Mouse (Mus musculus) forebrain, embryonic 15.5 days (tissue): ENCODE measurements around the gene Miga1. TPM values are rescaled to one million over a fixed set of nuclear protein-coding genes. Genes with fewer than 3 reads are reported as not detected.

Experiments used
- ATAC-seq: fragments of 200-750 bp; cut with Nextera tagmentation; replicated peaks from 2 replicates; pipeline ENCODE4 v1.8.0; 2017; ENCODE audit warnings: mild to moderate bottlenecking, moderate TSS enrichment, moderate library complexity
- H3K27ac ChIP-seq: fragments of 300-500 bp; sonication (generic); replicated peaks from 2 replicates; pipeline ENCODE4 v1.5.1; 2015; ENCODE audit warnings: mild to moderate bottlenecking, inconsistent platforms
- H3K27me3 ChIP-seq: fragments of 300-500 bp; sonication (generic); 2 replicates; pipeline ENCODE4 v1.6.1; 2015; ENCODE audit warnings: inconsistent platforms
- H3K36me3 ChIP-seq: fragments of 300-500 bp; sonication (generic); 2 replicates; pipeline ENCODE4 v1.6.1; 2015; ENCODE audit warnings: mild to moderate bottlenecking, inconsistent platforms
- H3K4me1 ChIP-seq: fragments of 300-500 bp; sonication (generic); 2 replicates; pipeline ENCODE4 v1.6.1; 2015; ENCODE audit warnings: inconsistent platforms
- H3K4me2 ChIP-seq: fragments of 300-500 bp; sonication (generic); replicated peaks from 2 replicates; pipeline ENCODE4 v1.6.1; 2015; ENCODE audit warnings: mild to moderate bottlenecking, inconsistent platforms
- H3K4me3 ChIP-seq: fragments of 300-500 bp; sonication (generic); 2 replicates; pipeline ENCODE4 v1.5.1; 2015; ENCODE audit warnings: mild to moderate bottlenecking, inconsistent platforms
- H3K9ac ChIP-seq: fragments of 300-500 bp; sonication (generic); replicated peaks from 2 replicates; pipeline ENCODE4 v1.6.1; 2015; ENCODE audit warnings: mild to moderate bottlenecking, inconsistent platforms
- H3K9me3 ChIP-seq: fragments of 300-500 bp; sonication (generic); 2 replicates; pipeline ENCODE4 v1.6.1; 2016; ENCODE audit warnings: inconsistent platforms
- WGBS: fragments of 180-500 bp; shearing (Covaris S2); methylation state at CpG from one replicate; pipeline ENCODE4 v1.1.7; 2015; ENCODE audit warnings: mixed read lengths; 5-methylcytosine and 5-hydroxymethylcytosine counted together
- polyA plus RNA-seq: library from polyadenylated mRNA; unstranded; fragments of >200 nt; fragmentation: Nextera tagmentation; extraction: Ambion mirVana; gene quantifications from 2 replicates; pipeline ENCODE4 v1.2.1, GENCODE M21; 2015

Miga1 gene
- polyA plus RNA-seq, 1 experiment from 2014 or later, result 26.5 TPM

DNA sequence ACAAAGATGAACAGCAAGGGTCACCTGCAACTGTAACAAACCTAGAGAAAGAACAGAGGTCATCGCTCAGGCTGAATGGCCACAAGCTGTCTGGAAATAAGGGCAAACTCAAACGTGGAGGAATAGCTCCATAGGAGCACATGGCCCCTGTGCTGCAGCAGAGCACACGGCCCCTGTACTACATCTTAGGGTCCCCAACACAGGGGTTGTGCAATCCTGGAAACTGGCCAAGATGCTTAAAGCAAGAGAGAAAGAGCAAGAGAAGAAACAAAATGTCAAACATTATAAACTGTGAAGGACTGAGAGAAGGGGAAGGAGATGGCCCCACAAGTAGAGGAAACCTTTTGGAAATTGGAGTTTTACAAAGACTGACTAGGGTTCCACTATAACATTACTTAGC is 45.8 kb downstream of the Miga1 start:
- WGBS, result 79% methylated on average over 3 of the region's 3 CpGs
- no peak overlapping the region for H3K27ac ChIP-seq
- ATAC-seq, result no peak

GRCm38 (mm10) chr3:152293530-152294181 is 46.6 kb downstream of the Miga1 start:
- Histone ChIP-seq H3K9ac (no peak overlapping the region), H3K36me3 (peaks cover 31% of the 10 kb centered on the region), H3K27me3 (no peaks in the 10 kb centered on the region)

More for the DNA sequence above, 45.8 kb downstream of the Miga1 start:
- H3K27me3 ChIP-seq, result no peaks in the 10 kb centered on the region
- H3K4me3 ChIP-seq, result no peak overlapping the region
- H3K36me3 ChIP-seq, result peaks cover 27% of the 10 kb centered on the region
- no peak overlapping the region for H3K4me2 ChIP-seq
- H3K9me3 ChIP-seq, result no peaks in the 10 kb centered on the region
- H3K4me1 ChIP-seq, result no peaks in the 10 kb centered on the region
- no peak overlapping the region for H3K9ac ChIP-seq

DNA sequence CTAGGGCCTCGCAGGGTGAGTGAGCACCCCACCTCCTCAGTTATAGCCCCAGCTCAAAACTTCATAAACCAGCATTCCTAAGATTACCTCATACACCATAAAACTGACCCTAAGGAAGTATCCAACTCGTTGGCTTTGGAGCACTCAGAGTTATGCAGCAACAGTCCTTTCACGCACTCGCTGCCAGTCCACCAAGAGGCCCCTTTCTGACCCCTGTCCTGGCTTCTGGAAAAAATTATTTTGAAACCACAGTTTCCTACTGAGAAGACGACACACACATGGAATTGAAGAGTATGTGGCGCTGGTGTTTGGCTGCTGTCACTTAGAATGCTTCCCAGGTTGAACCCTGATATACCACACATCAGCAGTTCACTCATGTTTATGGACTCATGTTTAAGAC is 48.3 kb downstream of the Miga1 start:
- H3K9ac ChIP-seq, result no peak overlapping the region
- H3K4me3 ChIP-seq, result no peak overlapping the region
- no peaks in the 10 kb centered on the region for H3K4me1 ChIP-seq
- WGBS, result 95% methylated on average over 6 of the region's 6 CpGs
- H3K36me3 ChIP-seq, result peaks cover 45% of the 10 kb centered on the region
- H3K27me3 ChIP-seq, result no peaks in the 10 kb centered on the region
- no peak for ATAC-seq
- H3K27ac ChIP-seq, result no peak overlapping the region
- no peak overlapping the region for H3K4me2 ChIP-seq
- no peaks in the 10 kb centered on the region for H3K9me3 ChIP-seq

More at GRCm38 (mm10) chr3:152293530-152294181, 46.6 kb downstream of the Miga1 start:
- 95% methylated on average over 13 of the region's 13 CpGs for WGBS
- Histone ChIP-seq H3K4me1 (no peaks in the 10 kb centered on the region), H3K27ac (no peak overlapping the region), H3K9me3 (no peaks in the 10 kb centered on the region), H3K4me3 (no peak overlapping the region), H3K4me2 (no peak overlapping the region)
- ATAC-seq, result no peak

DNA sequence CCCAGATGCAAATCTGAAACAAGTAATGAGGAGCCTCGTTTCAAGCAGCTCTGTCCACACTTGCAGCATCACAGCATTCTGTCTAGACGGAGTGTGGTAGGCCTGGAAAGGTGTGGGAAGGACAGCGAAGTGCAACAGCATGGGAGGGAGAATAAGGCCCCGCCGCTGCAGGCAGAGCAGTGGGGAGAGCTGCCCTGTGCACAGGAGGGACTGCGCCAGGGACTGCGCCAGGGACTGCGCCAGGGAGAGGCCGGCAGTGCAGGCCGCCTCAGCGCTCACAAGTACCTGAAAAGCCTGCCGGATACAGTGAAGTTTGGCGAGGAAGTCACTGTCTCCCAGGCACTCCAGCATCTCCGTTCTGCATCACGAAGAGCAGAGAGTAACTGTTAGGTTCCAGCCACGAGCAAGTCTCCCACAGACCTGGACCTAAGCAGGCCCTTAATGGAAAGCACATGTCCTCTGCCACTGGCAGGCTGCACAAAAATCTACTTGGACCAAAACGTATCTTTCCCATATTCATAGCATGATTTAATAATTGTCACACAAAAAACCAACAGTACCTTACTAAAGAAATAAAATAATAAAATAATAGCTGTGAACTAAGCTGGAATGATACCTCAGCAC is 49.9 kb downstream of the Miga1 start:
- Histone ChIP-seq H3K4me2 (no peak overlapping the region), H3K4me1 (no peaks in the 10 kb centered on the region), H3K9me3 (no peaks in the 10 kb centered on the region), H3K36me3 (peaks cover 44% of the 10 kb centered on the region), H3K27me3 (no peaks in the 10 kb centered on the region), H3K9ac (no peak overlapping the region), H3K27ac (peak overlapping the region; percentile 19; the same call in 1 of the 2 replicates), H3K4me3 (no peak overlapping the region)
- WGBS, result 83% methylated on average over 17 of the region's 17 CpGs
- no peak for ATAC-seq

DNA sequence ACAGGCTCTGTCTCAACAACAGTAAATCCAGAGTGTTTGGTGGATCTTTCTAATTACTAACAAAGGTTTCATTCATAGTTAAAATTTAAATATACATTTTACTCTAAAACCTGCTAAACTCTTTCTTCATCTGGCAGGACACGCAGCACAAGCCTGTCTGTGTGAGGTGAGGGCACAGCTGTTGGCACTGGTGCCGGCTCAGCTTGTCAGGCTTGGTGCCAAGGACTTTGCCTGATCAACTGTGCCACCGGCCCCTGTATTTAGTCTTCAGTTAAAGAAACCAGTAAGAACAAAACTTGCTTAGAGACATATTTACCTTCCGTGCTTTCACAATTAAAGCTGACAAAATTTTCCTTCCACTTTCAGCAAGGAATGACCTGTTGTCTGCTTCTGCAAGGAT is 51.5 kb downstream of the Miga1 start:
- Histone ChIP-seq H3K27ac (no peak overlapping the region), H3K4me3 (no peak overlapping the region), H3K9me3 (no peaks in the 10 kb centered on the region), H3K27me3 (no peaks in the 10 kb centered on the region), H3K9ac (no peak overlapping the region), H3K36me3 (peaks cover 48% of the 10 kb centered on the region), H3K4me2 (no peak overlapping the region), H3K4me1 (no peaks in the 10 kb centered on the region)
- no peak for ATAC-seq
- 51% methylated on average over 4 of the region's 4 CpGs for WGBS

- 89% methylated on average over 5 of the region's 5 CpGs for WGBS
- Histone ChIP-seq H3K9me3 (no peaks in the 10 kb centered on the region), H3K27ac (no peak overlapping the region), H3K4me3 (no peak overlapping the region), H3K9ac (no peak overlapping the region), H3K27me3 (no peaks in the 10 kb centered on the region), H3K4me2 (no peak overlapping the region), H3K36me3 (peaks cover 52% of the 10 kb centered on the region), H3K4me1 (no peaks in the 10 kb centered on the region)
- no peak for ATAC-seq
Measured at GRCm38 (mm10) chr3:152288276-152288675, 51.9 kb downstream of the Miga1 start.

DNA sequence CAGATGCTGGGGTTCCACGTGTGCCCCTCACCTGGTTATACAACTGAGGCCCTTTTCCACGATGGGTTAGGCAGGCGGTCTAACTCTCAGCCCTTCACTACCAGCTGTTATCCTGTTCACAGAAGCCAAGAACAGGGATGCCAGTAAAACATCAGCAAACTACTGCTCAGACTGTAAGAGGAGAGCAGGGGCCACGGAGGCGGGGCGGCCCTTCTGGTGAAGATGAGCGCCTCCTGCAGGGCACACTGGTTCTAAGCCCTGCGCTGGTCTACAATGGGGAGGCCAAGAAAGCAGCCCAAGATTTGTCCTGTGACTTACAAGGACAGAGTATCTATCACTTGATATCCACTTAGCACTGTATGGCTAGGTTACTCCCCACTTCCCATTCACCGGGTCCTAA is 52.4 kb downstream of the Miga1 start:
- no peak overlapping the region for H3K9ac ChIP-seq
- H3K4me1 ChIP-seq, result no peaks in the 10 kb centered on the region
- H3K36me3 ChIP-seq, result peaks cover 56% of the 10 kb centered on the region
- H3K9me3 ChIP-seq, result no peaks in the 10 kb centered on the region
- H3K4me3 ChIP-seq, result no peak overlapping the region
- 82% methylated on average over 9 of the region's 9 CpGs for WGBS
- no peak overlapping the region for H3K27ac ChIP-seq
- H3K27me3 ChIP-seq, result no peaks in the 10 kb centered on the region
- H3K4me2 ChIP-seq, result no peak overlapping the region
- ATAC-seq, result no peak

GRCm38 (mm10) chr3:152284759-152285158 is 55.4 kb downstream of the Miga1 start:
- Histone ChIP-seq H3K4me3 (no peak overlapping the region), H3K36me3 (peaks cover 55% of the 10 kb centered on the region), H3K9me3 (no peaks in the 10 kb centered on the region), H3K9ac (no peak overlapping the region), H3K4me1 (no peaks in the 10 kb centered on the region), H3K27me3 (no peaks in the 10 kb centered on the region), H3K27ac (no peak overlapping the region), H3K4me2 (no peak overlapping the region)
- WGBS, result 92% methylated on average over 5 of the region's 5 CpGs
- no peak for ATAC-seq

GRCm38 (mm10) chr3:152284306-152284705 is 55.9 kb downstream of the Miga1 start:
- WGBS, result 95% methylated on average over 1 of the region's 1 CpGs
- Histone ChIP-seq H3K36me3 (peaks cover 55% of the 10 kb centered on the region), H3K27ac (no peak overlapping the region), H3K4me3 (no peak overlapping the region), H3K9me3 (no peaks in the 10 kb centered on the region), H3K27me3 (no peaks in the 10 kb centered on the region), H3K4me1 (no peaks in the 10 kb centered on the region), H3K4me2 (no peak overlapping the region), H3K9ac (no peak overlapping the region)
- ATAC-seq, result no peak

- ATAC-seq, result no peak
- H3K36me3 ChIP-seq, result peaks cover 37% of the 10 kb centered on the region
Measured at GRCm38 (mm10) chr3:152282126-152282525, 58.1 kb downstream of the Miga1 start.

GRCm38 (mm10) chr3:152278431-152278830 is 61.8 kb downstream of the Miga1 start:
- 83% methylated on average over 2 of the region's 2 CpGs for WGBS
- H3K9ac ChIP-seq, result no peak overlapping the region

More at GRCm38 (mm10) chr3:152282126-152282525, 58.1 kb downstream of the Miga1 start:
- no peak overlapping the region for H3K27ac ChIP-seq
- H3K4me1 ChIP-seq, result no peaks in the 10 kb centered on the region
- WGBS, result 29% methylated on average over 3 of the region's 3 CpGs
- no peak overlapping the region for H3K4me3 ChIP-seq
- no peaks in the 10 kb centered on the region for H3K27me3 ChIP-seq
- H3K9ac ChIP-seq, result no peak overlapping the region
- H3K4me2 ChIP-seq, result no peak overlapping the region
- H3K9me3 ChIP-seq, result no peaks in the 10 kb centered on the region

DNA sequence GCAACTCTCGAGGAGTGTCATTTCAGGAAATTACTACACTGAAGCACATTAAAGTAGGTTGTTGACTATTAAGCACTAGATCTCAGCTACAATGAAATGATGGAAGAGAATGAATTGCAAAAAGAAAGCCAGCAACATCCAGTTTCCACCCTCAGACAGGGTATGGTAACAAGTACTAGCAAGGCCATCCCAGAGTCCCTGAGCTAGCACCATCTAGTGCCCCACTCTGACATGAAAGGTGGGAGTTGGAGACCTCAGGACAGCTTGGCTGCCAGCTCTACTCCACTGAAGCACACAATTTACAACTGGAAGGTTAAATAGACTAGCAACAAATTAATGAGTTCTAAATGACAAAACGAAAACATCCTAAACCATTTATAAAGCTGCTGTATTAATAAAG is 62.3 kb downstream of the Miga1 start:
- Histone ChIP-seq H3K9me3 (no peaks in the 10 kb centered on the region), H3K4me3 (no peak overlapping the region), H3K27me3 (no peaks in the 10 kb centered on the region), H3K4me2 (no peak overlapping the region), H3K9ac (no peak overlapping the region), H3K4me1 (no peaks in the 10 kb centered on the region), H3K27ac (no peak overlapping the region), H3K36me3 (peaks cover 30% of the 10 kb centered on the region)
- ATAC-seq, result no peak
- 94% methylated on average over 2 of the region's 2 CpGs for WGBS

More at GRCm38 (mm10) chr3:152278431-152278830, 61.8 kb downstream of the Miga1 start:
- H3K4me3 ChIP-seq, result no peak overlapping the region
- no peak overlapping the region for H3K27ac ChIP-seq
- no peak overlapping the region for H3K4me2 ChIP-seq
- ATAC-seq, result no peak
- no peaks in the 10 kb centered on the region for H3K27me3 ChIP-seq
- H3K36me3 ChIP-seq, result peaks cover 33% of the 10 kb centered on the region
- H3K9me3 ChIP-seq, result no peaks in the 10 kb centered on the region
- no peaks in the 10 kb centered on the region for H3K4me1 ChIP-seq
